8 mouse cellular contexts compared by ENCODE assay signal in the genomic region with DNA sequence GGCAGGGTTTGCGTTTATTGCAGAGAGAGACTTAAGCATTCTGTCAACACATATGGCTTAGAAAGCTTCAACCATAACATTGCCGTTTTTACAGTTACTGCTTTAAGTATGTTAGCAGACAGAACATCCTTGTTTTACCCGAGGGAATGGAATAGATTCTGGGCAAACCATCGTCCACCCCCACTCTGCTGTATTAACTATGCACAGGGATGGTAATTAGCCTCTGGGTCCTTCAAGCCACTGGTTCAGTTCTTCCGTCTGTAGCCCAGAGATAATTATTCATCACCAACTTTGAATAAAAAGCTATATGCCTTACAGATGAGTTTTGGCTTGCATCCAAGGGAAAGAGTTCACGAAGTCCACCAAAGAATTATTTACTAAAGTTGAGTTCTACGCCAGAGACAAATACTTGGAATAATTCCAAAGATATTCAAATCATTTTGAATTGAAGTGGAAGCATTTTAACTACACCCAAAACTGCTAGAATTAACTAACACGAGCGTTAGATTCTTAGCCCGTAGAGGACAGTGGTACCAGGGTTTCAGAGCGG. TPM values are rescaled to one million over a fixed set of nuclear protein-coding genes. Genes with fewer than 3 reads are reported as not detected.
DNase-seq lines count a peak whose midpoint lies in the region; ATAC-seq and TF ChIP-seq lines count a peak whose summit lies in the region.

No protein-coding gene starts in this region.

- H3K36me3 ChIP-seq in thymus, adult 2 months (ENCODE audit: control insufficient read depth, insufficient read depth, low read length): no peaks in the 10 kb centered on the region
- no peaks in the 10 kb centered on the region for H3K36me3 ChIP-seq in liver, embryonic 12.5 days

- no peaks in the 10 kb centered on the region for H3K9me3 ChIP-seq in liver, embryonic 12.5 days (replicated peaks)

- no peaks in the 10 kb centered on the region for H3K4me1 ChIP-seq in cerebellum, adult 2 months (ENCODE audit: control insufficient read depth, insufficient read depth, low read length)
- H3K4me1 ChIP-seq in thymus, adult 2 months (replicated peaks; ENCODE audit: control insufficient read depth, insufficient read depth, low read length): no peaks in the 10 kb centered on the region
- H3K4me1 ChIP-seq in liver, embryonic 12.5 days: peaks cover 18% of the 10 kb centered on the region

- peak overlapping the region; percentile 17 for H3K4me3 ChIP-seq in cerebellum, adult 2 months (replicated peaks; ENCODE audit: insufficient read depth, low read depth, low read length)
- H3K4me3 ChIP-seq in thymus, adult 2 months (ENCODE audit: control insufficient read depth, insufficient read depth, low read length): peak overlapping the region; percentile 52
- H3K4me3 ChIP-seq in liver, embryonic 12.5 days: peak overlapping the region; percentile 90

- TF ChIP-seq POLR2A in cerebellum, adult 2 months (IDR thresholded peaks at IDR 0.05; ENCODE audit: borderline replicate concordance, insufficient read depth, low read length): no peak
- TF ChIP-seq POLR2A in thymus, adult 2 months (IDR thresholded peaks at IDR 0.05; ENCODE audit: control insufficient read depth, extremely low read depth, insufficient read depth, low read length, poor library complexity): no peak

- peaks cover 9% of the 10 kb centered on the region; the same call in 1 of the 2 replicates for H3K27me3 ChIP-seq in cerebellum, adult 2 months (ENCODE audit: control insufficient read depth, insufficient read depth, low read length)
- H3K27me3 ChIP-seq in thymus, adult 2 months (ENCODE audit: control insufficient read depth, insufficient read depth, low read length): no peaks in the 10 kb centered on the region
- H3K27me3 ChIP-seq in liver, embryonic 12.5 days (replicated peaks): peaks cover 29% of the 10 kb centered on the region

- no peak overlapping the region for H3K27ac ChIP-seq in cerebellum, adult 2 months (ENCODE audit: insufficient read depth, low read length)
- peak overlapping the region; percentile 87 for H3K27ac ChIP-seq in thymus, adult 2 months (ENCODE audit: control insufficient read depth, insufficient read depth, low read length)
- H3K27ac ChIP-seq in liver, embryonic 12.5 days: peak overlapping the region; percentile 96

- TF ChIP-seq CTCF in cerebellum, adult 2 months (IDR thresholded peaks at IDR 0.05; ENCODE audit: borderline replicate concordance, insufficient read depth, low read depth, low read length): no peak
- TF ChIP-seq CTCF in thymus, adult 2 months (IDR thresholded peaks at IDR 0.05; ENCODE audit: borderline replicate concordance, control insufficient read depth, extremely low read depth, insufficient read depth, low read length, poor library complexity): no peak

- WGBS in cerebellum, adult 2 months: 19% methylated on average over 11 of the region's 11 CpGs
- WGBS in thymus, adult 2 months: 49% methylated on average over 11 of the region's 11 CpGs
- 31% methylated on average over 11 of the region's 11 CpGs for WGBS in liver, embryonic 12.5 days (ENCODE audit: insufficient replicate concordance)

- ATAC-seq in cerebellum, adult (ENCODE audit: insufficient number of reproducible peaks, low FRiP score, low TSS enrichment): no peak
- ATAC-seq in liver, embryonic 12.5 days: no peak
- no peak for ATAC-seq in activated CD4-positive, CD25-positive, alpha-beta regulatory T cell, adult 4 months

- H3K4me2 ChIP-seq in liver, embryonic 12.5 days: peak overlapping the region; percentile 91

- DNase-seq in cerebellum, adult 2 months: no peak
- no peak for DNase-seq in thymus, adult 2 months
- DNase-seq in thymus, postnatal 10 days (ENCODE audit: low spot score in 2 of 2): no peak
- DNase-seq in gastrocnemius, postnatal 4 days (ENCODE audit: low spot score in 2 of 2): no peak
- no peak for DNase-seq in cerebellum, adult 9-11 months

- H3K9ac ChIP-seq in liver, embryonic 12.5 days: peak overlapping the region; percentile 93

RNA-seq across cellular contexts. Expression of a gene that starts 1.6 kb away (rescaled TPM):
- 23.2 and 28.0 TPM in 2 replicates for polyA plus RNA-seq in cerebellum, adult 2 months (2012; rRNA removed)
- 19.7 and 20.4 TPM in 2 replicates for polyA plus RNA-seq in thymus, adult 2 months (2012; rRNA removed)
- 9.2 TPM in 2 replicates for polyA plus RNA-seq in liver, embryonic 12.5 days (2016; fragmentation: Nextera tagmentation; extraction: Ambion mirVana)
- 10 to 100 TPM; 77.1 to 88.5 TPM for total RNA-seq in gastrocnemius, postnatal 4 days (2021)
- 10 to 100 TPM; 36.4 to 47.1 TPM for polyA plus RNA-seq in activated CD4-positive, CD25-positive, alpha-beta regulatory T cell, adult 4 months (2017; shearing (Covaris generic))

Comparison
In these comparisons a context has a peak if more than half of its experiments do, and no peak if none do; other contexts are left out.
1. H3K4me3 ChIP-seq: peak in every context shown above with its lines; median percentile 90 in liver, embryonic 12.5 days; 52 in thymus, adult 2 months; 17 in cerebellum, adult 2 months.